Mouse (Mus musculus) thymus, postnatal 14 days (tissue): ENCODE results near the gene Zfp385a.

Experiments
- DNase-seq: peaks from one replicate; pipeline ENCODE4 v3.0.0; 2021

The Zfp385a gene

DNA sequence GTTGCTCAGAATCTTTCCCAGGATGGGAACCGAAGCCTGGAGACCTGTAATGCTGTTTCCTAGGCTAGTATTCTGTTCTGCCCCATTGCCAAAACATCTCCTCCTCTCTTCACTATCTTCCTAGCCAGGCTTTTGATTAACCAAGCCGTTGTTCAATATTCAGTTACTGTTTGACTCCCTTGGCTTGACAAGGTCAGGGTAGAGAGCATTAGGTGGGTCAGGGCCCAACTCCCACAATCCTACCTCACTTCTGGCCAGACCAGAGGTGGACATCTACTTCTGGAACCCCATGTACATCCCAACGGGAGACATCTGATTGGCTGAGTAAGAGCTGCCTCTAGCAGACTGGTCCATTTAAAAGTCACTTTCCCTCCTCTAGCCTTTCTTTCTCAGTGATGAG is 23.1 kb upstream of the Zfp385a start:
- no peak for DNase-seq

DNA sequence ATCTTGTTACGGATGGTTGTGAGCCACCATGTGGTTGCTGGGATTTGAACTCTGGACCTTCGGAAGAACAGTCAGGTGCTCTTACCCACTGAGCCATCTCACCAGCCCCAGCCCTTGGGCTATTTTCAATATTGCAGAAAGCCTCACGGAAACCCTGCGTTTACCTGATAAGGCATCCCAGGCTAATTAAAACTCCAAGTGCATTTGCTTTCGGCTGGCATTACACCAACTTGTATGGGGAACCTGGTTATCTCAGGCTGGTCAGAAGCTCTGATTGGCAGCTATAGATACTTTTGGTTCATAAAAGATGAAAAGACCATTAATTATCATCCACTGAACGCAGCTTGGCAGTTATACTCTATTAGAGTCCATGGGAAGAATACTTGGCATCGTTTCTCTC is 22.4 kb upstream of the Zfp385a start:
- DNase-seq = no peak

DNA sequence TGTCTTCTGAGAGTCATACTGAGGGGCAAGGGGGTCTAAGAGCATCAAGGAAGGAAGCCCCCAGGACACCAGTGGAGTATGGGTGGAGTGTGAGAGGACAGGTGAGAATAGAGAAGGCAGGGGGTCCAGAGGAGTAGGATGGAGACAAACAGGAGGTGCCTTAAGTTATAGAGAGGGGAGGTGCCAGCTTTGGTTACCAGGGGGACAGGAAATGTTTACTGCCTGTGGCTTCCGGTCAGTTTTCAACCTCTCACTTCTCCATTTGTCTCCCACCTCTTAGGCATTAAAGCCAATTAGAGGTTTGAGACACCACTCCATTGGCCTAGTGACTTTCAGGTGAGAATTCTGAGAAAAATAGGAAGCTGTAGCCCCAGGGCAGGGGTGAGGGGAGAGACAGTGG is 21.4 kb upstream of the Zfp385a start:
- no peak for DNase-seq

DNA sequence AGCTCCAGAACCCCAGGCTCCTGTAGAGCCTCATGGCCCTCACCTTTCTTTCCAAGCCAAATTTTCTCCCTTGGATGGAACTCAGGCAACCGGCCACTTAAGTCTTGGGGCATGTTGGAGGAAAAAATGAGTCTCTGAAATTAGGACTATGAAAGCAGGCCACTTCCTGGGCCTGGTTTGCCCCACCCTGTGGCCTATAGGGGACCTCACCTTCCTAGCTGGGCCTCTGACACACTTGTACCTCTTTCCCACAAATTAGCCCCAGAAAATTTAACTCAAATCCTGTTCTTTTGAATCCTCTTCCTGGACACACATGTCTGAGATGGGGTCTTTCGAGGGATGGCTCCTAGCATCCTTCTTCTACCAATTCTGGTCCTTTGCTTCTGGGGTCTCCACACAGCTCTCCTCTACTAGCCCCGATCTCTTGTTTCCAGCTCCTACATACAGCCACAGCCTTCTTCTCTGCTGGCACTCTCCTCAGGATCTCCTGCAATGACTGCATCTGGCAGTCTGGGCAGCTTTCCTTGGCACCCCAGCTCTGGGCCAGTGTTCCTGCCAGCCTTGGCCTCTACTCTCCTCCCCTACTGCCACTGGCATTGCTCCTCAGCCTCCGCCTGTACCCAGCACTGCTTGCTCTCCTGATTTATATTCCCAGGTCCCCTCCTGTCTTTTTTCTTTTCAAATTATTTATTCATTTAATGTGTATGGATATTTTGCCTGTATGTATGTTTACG is 20.1 kb upstream of the Zfp385a start:
- no peak for DNase-seq

DNA sequence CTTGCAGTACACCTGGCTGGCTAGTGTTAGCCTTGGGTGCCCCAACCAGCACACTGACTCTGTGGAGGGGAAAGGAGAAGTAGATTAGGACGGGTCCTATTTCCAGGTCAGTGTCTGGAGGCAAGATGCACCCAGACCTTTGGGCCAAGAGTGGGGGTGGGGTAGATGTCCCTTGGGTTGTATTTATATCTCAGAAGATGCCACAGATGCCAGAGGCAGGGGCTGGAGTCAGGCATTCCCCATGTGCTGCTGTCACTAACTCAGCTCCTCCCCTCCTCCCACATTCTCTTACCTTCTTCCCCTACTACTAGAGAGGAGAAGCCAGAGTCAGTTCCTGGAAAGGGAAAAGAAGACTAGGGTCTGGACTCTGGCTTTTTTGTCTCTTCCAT is 19.2 kb upstream of the Zfp385a start:
- DNase-seq = no peak

DNA sequence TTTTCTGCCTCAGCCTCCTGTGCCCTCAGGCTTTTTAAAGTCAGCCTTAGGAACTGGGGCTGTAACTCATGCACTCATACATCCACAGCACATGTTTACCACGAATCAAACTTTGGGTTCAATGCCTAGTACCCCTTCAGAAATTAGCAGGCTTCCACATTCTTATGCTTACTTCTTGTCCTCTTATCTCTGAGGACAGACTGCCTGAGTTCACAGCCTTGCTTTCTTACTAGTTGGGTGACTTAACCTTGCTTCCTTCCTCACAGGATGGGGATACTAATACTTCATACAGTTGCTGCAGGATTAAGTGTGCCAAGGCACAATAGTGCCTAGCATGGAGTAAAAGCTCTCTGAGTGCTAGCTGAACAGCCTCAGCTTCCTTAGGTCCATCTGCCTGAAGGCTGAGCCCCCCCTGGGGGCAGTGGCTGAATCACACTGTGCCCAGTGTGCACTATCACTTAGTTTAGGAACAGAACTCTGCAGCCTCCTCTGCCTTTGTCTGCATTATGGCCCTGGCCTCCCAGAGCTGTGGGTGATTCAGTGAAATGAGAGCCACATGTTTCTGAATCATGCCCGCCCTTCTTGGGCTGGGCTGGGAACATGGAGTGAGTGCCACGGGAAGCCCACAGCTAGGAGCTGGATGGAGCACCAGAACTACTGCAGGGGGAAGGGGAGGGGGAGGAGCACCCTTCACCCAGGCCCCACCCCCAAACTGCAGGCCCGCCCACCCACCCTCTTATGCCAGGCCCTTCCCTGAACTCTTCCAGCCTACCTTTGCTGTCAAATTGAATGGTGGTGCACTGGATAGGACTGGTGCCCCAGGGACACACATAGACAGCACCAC is 18.6 kb upstream of the Zfp385a start:
- DNase-seq = no peak

DNA sequence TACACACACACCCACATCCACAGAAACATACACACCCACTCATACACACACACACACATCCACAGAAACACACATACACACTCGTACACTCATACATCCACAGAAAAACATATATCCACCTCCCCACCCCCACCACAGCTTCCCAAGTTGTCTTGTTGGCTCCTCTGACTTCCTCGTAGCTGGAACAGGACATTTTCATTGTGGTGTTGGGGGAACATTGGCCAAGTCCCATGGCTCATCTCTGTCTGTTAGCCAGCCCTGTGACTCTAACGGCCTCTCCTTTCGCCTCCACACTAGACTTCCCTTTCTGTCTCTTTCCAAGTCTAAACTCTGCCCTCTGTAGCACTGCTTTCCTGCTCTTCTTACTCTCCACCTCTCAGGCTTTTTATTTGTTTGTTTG is 17.9 kb upstream of the Zfp385a start:
- DNase-seq = no peak

DNA sequence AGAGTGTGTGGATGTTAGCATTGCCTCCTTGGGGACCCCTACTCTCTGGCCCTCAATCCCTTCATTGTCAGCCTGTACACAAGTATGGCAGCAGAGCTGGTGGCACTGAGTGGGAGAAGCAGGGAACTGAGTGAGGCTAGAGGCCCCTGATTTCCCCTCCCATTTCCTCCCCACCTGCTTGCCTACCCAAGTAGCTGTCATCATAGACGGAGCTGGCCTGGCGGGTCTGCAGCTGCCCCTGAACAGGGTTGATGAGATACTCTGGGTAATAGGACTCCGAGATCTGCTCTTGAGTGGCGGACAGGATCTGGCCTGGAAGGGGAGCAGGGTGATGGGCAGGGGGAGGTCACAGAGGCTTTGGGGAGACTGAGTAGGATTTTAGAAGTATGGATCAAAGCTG is 16.2 kb upstream of the Zfp385a start:
- DNase-seq = peak; percentile 56

DNA sequence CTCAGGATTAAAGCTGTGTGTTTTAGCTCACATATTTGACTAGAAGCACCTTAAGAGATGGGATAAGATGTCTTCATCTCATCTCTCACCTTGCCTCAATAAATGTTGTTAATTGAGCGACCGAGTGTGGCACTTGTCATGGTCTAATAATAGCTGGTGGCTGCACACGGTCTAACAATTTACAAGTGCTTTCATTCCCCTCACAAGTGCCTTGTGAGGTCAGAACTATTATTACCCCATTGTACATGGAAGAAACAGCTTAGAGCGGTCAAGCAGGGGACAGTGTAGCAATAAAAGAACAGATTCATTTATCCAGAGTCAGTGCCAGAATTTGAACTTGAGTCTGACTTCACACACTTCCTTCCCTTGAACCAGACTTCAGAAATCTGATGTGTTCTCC is 15.5 kb upstream of the Zfp385a start:
- DNase-seq = no peak

DNA sequence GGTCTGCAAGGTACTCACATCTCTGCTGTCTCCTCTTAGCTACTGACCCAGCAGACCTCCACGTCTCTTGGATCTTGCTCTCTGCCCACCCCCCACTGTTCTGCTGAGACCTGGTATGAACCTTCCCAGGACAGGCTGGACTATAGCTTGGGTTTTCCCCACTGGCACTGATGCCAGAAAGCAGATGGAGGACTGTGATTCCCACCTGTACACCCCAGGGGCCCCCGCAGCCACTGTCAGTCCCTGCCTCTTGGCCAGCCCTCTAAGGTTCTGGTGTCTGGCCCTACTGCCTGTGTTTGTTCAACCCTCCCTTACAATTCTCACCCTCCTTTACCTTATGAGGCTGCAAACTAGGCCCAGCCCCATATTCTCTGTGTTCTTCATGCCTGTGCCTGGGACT is 14.8 kb upstream of the Zfp385a start:
- DNase-seq = no peak

DNA sequence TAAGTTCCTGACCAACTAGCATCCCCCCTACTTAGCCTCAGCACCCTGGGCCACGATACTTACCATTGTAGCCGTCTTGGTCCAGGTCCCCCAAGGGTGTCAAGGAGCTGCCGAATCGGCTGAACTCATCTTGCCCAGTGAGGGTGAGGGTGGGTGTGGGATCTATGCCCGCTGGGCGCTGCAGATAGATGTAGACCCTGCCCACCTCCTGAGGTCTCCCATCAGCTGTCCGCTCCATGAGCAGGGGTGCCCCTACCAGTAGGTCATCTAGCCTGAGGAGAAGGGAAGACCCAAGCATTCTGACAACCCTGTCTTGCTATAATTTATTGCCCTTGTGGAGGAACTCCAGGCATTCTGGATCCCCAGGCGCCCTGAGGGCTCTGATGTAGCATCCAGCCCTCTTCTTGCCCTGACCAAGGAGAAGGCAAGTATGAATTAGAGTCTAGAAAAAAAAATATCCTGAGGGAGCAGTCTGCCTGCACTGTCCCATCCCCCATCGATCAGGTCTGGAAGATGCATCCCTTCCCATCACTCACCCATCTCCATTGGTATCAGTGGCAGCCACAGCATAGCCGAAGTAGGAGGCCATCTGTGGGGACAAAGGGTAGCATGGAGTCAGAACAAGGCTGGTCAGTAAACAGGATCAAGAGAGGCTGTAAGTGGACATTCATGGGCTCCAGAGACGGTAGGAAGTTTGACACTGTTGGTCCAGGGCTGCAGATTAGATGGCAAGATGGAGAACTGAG is 13.8 kb upstream of the Zfp385a start:
- DNase-seq = no peak

DNA sequence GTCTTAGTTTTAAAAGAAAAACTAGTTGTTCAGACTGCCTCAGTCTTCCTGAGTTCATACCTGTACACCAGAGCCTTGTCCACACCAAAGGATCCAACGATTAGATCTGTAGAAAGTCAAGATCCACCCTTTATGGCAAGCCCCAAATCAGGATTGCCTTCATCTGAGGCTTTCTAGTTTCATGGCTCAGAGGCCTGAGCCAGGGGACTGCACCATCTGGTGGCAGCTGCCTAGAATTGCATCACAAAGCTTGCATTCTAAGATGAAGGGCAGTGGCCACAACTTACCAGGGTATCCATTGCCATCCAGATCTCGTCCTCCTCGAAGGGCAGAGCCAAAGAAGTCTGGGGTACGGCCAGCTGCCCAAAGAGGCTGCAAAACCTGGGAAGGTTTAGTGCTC is 13.0 kb upstream of the Zfp385a start:
- peak; percentile 60 for DNase-seq

DNA sequence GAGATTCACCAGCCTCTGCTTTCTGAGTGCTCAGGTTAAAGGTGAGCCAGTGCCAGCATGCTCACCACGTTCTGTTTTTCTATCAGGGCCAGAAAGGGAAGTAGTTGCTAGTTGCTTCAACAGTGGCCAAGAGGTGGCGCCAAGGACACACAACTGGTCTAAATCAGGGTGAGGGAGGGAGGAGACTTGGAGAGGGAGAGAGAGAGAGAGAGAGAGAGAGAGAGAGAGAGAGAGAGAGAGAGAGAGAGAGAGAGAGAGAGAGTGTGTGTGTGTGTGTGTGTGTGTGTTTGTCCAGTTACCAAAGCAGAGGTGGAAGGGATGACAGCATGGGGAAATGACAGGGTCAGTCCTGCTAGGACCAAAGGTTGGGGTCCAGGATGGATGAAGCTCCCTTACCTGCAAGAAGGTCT is 7.4 kb upstream of the Zfp385a start:
- peak; percentile 72 for DNase-seq

DNA sequence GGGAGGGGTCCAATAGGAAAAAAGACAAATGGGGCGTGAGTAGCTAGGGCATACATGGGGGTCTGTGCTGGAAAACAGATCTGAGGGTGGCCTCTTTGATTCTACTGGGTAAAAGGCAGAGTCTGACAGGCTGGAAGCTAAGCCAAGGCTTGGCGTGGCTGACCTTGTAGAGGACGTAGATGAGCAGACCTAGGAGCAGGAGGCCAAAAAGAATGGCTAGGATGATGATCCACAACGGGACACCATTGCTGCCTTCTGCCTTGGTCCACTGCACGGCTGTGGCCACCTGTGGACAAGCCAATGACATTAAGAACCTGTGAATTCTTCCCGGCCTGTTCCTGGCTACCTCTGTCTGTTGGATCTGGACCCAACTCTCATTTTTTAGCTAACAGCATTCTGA is 5.9 kb upstream of the Zfp385a start:
- DNase-seq = no peak

DNA sequence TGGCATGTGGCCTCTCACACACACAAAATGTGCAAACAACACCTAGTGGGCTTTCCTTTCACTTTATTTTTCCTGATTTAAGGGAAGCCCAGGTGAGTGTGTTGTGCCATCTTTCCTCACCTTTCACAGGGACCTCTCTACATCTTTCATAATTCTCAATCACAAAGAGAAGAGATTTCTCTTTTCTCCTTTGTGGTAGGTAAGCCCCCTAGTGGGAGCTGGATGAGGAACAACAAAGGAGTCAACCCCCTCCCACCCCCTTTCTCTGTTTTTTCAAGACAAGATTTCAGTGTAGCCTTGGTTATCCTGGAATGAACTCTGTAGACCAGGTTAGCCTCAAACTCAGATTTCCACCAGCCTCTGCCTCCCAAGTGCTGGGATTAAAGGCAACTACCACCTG is 3.7 kb upstream of the Zfp385a start:
- DNase-seq = peak; percentile 36

DNA sequence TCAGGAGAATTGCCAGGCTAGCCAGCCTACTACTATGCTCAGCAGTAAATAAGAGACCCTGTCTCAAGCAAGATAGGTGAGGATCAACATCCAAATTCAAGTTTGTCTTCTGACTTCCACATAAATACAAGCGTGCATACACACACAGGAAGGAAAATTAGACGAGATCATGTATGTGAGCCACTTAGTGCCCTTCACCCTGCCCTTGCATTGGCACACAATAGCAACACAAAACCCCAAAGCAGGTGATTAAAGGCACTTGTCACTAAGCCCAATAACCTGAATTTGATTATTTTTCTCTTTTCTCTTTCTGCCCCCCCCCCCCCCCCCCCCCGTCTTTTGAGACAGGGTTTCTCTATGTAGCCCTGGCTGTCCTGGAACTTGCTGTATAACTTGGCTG is 3.1 kb upstream of the Zfp385a start:
- DNase-seq = no peak

DNA sequence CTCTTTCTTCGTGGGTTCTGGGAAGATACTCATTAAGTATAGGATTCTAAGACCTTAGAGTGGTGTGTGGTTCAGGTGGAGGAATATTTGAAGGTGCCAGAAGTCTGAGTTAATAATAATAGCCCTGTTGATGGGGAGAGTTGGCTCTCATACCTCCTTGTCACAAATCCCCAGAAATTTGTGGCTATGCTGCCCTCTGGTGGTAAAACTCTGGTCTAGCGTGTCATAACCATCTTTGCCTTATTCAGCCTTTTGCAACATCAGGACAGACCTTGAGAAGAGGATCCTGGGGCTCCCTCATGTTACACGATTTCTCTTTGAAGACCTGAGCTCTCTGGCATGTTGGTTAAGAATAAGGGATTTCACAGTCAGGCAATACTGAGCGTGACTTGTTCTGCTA is 2.5 kb upstream of the Zfp385a start:
- DNase-seq = peak; percentile 76

DNA sequence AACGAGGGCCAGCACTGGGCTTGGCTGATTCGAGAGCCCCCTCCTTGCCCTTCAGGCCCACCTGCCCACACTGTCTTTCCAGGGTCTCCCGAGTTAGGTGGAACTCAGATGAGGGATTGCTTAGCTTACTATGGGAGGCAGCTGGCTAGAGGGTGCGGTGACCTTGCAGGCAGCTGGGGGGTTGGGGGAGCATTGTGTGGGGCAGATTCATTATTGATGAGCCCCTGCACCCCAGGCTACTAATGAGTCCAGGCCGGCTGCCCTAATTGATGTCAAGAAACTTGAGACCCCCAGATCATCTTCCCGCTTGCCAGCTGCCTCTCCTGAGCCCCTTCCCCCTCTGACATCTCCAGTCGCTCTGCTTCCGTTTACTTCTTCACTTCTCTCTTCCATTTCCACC is 1.7 kb upstream of the Zfp385a start:
- no peak for DNase-seq

DNA sequence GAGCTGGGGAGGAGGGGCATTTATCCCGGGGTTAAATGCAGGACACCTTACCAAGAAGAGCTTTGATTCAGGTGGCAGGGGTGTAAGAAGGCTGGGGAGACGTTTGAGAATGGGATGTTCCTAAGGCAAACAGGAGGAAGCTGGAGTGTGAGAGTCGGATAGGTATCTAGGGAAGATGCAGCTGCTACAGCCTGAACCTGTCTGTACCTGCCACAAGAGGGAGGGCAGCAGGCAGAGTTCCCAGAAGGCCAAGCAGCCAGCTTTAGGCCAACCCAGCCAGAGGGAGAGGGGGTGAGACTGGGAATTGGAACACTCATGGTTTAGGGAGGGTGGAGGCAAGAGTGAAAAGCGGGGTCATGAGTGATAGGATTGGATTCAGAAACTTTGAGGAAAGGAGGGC is 893 bp upstream of the Zfp385a start:
- no peak for DNase-seq

DNA sequence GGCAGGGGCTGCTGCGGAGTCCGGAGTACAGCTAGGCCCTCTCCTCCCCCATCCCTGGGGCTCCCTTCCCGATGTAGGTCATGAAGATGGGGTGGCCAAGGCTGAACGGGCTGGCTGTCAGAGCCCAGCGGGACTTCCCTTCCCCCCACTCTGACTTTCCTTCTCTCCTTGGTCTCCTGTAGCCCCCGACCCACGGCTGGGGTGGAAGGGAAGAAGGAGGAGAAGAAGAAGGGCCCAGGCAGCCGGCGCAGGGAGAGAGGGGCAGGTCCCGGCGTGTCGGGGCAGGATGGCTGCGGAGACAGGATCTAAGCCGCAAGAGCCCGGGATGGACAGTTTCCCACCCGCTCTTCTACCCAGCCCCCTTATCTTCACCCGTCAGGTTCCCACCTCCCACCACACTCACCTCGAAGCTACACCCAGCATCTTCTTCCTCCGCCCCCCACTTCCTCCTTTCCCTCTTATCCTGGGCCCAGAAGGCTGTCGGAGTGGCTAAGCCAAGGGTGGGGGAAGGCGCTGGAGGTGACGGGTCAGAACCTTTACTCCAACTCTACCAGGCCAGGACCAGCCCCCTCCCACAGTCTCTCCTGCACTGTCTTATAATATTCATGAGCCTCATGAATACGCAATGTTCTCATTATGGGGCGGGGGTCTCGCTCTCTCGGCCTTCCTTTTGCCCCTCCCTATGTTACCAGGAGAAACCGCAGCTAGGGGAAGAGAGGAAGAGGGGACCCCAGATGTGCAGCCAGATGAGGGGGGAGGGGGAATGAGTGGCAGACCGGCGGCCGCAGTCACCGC is 530 bp downstream of the Zfp385a start:
- peak; percentile 53 for DNase-seq

DNA sequence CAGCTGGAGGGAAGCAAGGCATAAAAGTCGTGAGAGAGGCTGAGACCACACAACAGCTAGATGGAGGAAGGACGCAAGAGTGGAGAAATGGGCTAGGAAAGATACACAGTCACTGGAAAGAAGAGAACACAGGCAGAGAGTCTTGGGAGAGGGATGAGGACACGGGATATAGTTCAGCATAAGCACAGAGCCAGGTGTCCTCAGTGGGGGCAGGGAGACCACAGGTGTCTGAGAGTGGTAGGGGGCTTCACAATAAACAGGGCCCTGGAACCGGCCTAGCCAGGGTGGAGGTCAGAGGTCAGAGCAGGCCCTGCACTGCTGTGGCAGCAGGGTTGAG is 1.1 kb downstream of the Zfp385a start:
- no peak for DNase-seq

DNA sequence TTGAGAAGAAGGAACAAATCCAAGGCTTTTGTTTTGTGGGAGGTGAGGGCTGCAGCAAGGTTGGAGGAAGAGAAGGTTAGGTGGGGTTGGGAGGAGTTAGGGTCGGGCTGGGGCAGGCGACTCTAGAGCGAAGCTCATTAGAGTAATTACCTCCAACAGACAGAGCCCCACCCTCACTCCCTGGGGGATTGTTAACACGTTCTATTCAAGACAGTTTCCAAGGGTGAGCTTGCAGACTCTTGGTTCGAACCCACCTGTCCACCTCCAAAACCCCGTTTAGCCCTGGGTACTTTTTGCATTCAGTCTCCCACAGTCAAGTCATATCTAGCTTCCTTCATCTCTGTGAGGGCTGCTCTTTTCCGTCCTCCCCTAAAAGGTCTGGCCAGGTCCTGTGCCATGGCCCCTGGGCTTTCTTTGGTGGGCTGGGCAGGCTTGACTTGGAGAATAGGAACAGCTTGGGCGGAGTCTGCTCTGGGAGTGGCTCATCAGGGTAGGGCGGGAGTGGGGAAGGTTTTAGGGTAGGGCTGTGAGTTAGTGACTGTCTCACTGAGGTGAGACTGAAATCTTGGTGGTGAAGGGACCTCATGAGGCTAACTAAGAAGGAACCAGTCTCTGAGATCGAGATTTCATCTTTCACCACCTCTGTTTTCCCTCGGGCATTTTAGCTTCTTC is 2.8 kb downstream of the Zfp385a start:
- no peak for DNase-seq
